Mouse (Mus musculus) myocyte (in vitro differentiated cells): ENCODE measurements around the gene Lrrk1.

ENCODE experiments used
- CEBPB ChIP-seq: IDR thresholded peaks from 2 replicates; pipeline ENCODE4 v1.6.1; 2011; ENCODE audit warnings: mild to moderate bottlenecking, moderate library complexity; ENCODE audit not compliant: poor library complexity, insufficient read depth, severe bottlenecking
- POLR2A ChIP-seq: IDR thresholded peaks from one replicate; pipeline ENCODE4 v1.6.1; 2011; ENCODE audit warnings: low read depth, mild to moderate bottlenecking, control low read depth, moderate library complexity; ENCODE audit not compliant: insufficient read length
- POLR2AphosphoS2 ChIP-seq: IDR thresholded peaks from one replicate; pipeline ENCODE4 v1.6.1; 2011; ENCODE audit warnings: low read depth, control low read depth; ENCODE audit not compliant: insufficient read length
- TCF3 ChIP-seq: IDR thresholded peaks from one replicate; pipeline ENCODE4 v1.6.1; 2011; ENCODE audit warnings: low read depth, control low read depth; ENCODE audit not compliant: insufficient read length

- TF ChIP-seq POLR2A (no peak), POLR2AphosphoS2 (no peak), TCF3 (no peak), CEBPB (no peak)
Observed at GRCm38 (mm10) chr7:66418981-66419380, 30.8 kb upstream of the Lrrk1 start.
